Mouse (Mus musculus): ENCODE measurements at regions not wholly inside any gene's neighbourhood (a gene's known extent, or its start where the extent isn't known, plus 50 kb on each side); places are given as distances from the start of the nearest gene placed in this dataset.

DNA sequence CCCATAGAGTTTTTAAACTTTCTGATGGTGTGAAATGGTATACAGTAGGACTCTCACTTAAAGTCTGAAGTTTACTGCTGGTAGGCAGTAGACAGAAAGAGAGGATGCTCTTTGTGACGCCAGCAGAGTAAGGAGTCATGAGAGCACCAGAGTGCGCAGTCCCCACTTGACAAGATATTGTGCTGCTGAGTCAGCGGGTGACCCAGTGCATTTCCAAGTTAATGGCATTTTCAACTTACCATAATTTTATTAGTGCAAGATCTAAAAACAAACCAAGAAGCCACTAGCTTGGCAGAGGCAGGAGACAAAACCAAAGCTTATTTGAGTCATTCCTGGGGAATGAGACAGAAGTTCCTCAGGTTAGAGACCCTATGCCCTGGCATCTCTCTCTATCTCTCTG lies 213.5 kb downstream of the Etnk1 start:
- no peak overlapping the region for H3K27ac ChIP-seq (ENCODE audit: low read depth, low read length)
- ATAC-seq: no peak
- no peaks in the 10 kb centered on the region for H3K4me1 ChIP-seq (ENCODE audit: control insufficient read depth, insufficient read depth, low read depth, low read length)
- no peaks in the 10 kb centered on the region for H3K27me3 ChIP-seq (replicated peaks; ENCODE audit: control insufficient read depth, insufficient read depth, low read length)
- no peaks in the 10 kb centered on the region for H3K9me3 ChIP-seq (ENCODE audit: control insufficient read depth, low read length)
- H3K4me2 ChIP-seq (ENCODE audit: low read length): no peak overlapping the region
- WGBS: 90% methylated on average over 3 of the region's 3 CpGs
- H3K4me3 ChIP-seq (ENCODE audit: low read length): no peak overlapping the region
- no peaks in the 10 kb centered on the region for H3K36me3 ChIP-seq (ENCODE audit: control insufficient read depth, insufficient read depth, low read length)
- no peak overlapping the region for H3K9ac ChIP-seq (ENCODE audit: low read depth, low read length)

DNA sequence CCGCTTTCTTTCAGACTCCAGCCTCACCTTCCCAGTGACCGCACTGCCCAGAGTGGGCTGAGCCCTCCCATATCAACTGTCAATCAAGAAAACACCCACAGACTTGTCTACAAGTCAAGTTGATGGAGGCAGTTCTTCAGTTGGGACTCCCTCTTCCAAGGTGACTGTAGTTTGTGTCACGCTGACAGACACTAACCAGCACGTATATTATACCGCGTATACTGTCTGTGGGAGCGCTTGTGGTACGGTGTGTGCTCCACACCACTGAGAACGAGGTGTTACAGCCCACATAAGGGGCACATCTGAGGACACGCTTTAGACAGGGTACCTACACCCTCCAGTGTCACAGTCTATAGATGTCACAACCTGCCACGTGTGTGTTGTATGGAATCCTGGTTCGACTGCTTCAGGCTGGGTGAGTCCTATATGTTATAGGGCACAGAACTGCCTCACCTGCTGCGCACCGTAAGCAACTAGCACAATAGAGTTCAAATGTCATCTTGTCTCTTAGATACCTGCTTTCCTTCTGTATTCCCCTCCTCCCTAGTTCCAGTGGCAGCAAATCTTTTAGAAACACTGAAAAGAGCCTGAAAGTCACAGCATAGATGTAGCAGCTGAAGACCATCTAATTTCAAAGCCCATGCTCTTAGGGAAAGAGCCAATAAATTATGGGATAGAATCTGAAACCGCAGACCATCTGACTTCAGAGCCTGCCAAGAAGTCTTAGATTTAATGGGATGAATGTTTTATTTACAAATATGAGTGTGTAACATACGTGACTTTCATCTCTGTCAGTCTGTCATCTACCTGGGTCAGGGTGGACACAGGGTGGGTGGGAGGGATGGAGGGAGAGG lies 219.8 kb downstream of the Etnk1 start:
- no peak overlapping the region for H3K4me3 ChIP-seq (ENCODE audit: low read length)
- no peaks in the 10 kb centered on the region for H3K4me1 ChIP-seq (ENCODE audit: control insufficient read depth, insufficient read depth, low read depth, low read length)
- no peak for ATAC-seq
- H3K27ac ChIP-seq (ENCODE audit: low read depth, low read length): no peak overlapping the region
- no peaks in the 10 kb centered on the region for H3K27me3 ChIP-seq (replicated peaks; ENCODE audit: control insufficient read depth, insufficient read depth, low read length)
- H3K9ac ChIP-seq (ENCODE audit: low read depth, low read length): no peak overlapping the region
- WGBS: 94% methylated on average over 16 of the region's 16 CpGs
- H3K4me2 ChIP-seq (ENCODE audit: low read length): no peak overlapping the region
- H3K9me3 ChIP-seq (ENCODE audit: control insufficient read depth, low read length): no peaks in the 10 kb centered on the region
- H3K36me3 ChIP-seq (ENCODE audit: control insufficient read depth, insufficient read depth, low read length): no peaks in the 10 kb centered on the region

DNA sequence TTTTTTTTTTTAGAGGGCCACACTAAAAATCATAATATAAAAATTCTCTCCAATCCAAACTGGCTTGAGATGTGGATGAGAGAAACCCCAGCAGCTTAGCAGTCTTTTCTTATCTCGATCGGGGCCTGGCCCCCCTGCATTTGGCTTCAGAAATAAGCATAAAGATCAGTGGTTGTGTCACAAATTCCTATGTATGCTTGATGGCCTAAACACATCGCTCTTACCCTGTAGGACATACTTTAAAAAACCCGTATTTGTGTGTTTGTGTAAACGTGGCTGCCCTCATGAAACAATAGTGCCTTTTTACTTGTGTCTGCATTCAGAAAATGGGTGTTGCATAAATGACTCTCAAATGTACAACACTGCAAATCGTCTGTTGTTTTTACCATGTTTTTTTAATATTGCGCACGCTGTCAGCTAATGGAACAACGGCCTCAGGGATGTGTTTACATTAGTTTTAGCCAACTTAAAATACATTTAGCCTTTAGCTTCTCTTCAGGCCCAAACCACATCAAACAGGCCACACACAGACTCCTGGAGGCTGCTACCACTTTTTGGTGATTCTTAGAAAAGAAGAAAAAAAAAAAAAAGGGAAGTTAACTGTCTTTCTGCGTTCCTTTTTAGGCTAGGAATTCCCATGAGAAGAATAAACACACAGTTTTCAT lies 226.7 kb downstream of the Etnk1 start:
- Histone ChIP-seq H3K9me3 (ENCODE audit: control insufficient read depth, low read length) (no peaks in the 10 kb centered on the region), H3K4me3 (ENCODE audit: low read length) (no peak overlapping the region), H3K27ac (ENCODE audit: low read depth, low read length) (no peak overlapping the region), H3K4me2 (ENCODE audit: low read length) (no peak overlapping the region), H3K27me3 (replicated peaks; ENCODE audit: control insufficient read depth, insufficient read depth, low read length) (no peaks in the 10 kb centered on the region), H3K36me3 (ENCODE audit: control insufficient read depth, insufficient read depth, low read length) (no peaks in the 10 kb centered on the region), H3K4me1 (ENCODE audit: control insufficient read depth, insufficient read depth, low read depth, low read length) (no peaks in the 10 kb centered on the region), H3K9ac (ENCODE audit: low read depth, low read length) (no peak overlapping the region)
- 70% methylated on average over 10 of the region's 10 CpGs for WGBS
- no peak for ATAC-seq

DNA sequence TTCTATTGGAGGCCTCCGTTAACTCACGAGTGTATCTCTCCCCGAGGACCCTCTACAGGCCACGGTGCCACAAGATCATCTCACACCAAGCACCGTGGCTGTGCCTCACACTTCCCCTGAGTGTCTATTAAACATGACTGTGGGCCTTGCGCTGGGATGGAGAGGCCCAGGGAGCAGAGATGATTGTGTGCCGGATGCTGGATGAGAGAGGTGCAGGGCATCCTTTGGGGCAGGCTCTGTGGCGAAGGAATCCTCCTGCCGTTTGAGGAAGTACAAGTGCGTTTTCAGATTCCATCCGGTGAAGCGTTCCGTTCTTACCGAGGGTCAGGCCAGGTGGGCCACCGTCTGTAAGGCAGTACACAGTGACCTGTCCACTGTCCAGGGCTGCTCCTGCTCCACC lies 227.4 kb downstream of the Etnk1 start:
- H3K4me2 ChIP-seq (ENCODE audit: low read length): no peak overlapping the region
- 89% methylated on average over 15 of the region's 15 CpGs for WGBS

DNA sequence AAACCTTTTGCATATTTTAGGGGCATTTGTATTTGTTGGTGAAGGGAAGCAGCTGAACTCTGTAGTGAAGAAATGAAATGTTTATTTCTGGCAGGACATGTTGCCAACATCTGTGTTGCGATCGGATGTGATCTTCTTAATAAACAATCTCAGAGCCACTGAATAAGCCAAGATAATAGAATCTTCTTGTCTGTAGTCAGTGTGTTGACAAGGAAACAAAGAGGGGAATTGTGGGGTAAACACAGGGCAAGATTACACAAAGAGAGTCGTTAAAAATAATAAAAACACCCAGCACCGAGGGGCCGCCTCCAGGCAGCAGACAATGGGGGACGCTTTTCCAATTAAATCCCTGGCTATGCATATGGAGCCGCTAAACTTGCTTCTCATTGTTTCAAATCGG lies 234.4 kb downstream of the Etnk1 start:
- H3K9ac ChIP-seq (ENCODE audit: low read depth, low read length): no peak overlapping the region
- H3K27ac ChIP-seq (ENCODE audit: low read depth, low read length): no peak overlapping the region
- no peaks in the 10 kb centered on the region for H3K36me3 ChIP-seq (ENCODE audit: control insufficient read depth, insufficient read depth, low read length)
- no peaks in the 10 kb centered on the region for H3K9me3 ChIP-seq (ENCODE audit: control insufficient read depth, low read length)
- 25% methylated on average over 8 of the region's 8 CpGs for WGBS
- no peak overlapping the region for H3K4me2 ChIP-seq (ENCODE audit: low read length)
- no peaks in the 10 kb centered on the region for H3K4me1 ChIP-seq (ENCODE audit: control insufficient read depth, insufficient read depth, low read depth, low read length)
- H3K4me3 ChIP-seq (ENCODE audit: low read length): no peak overlapping the region
- H3K27me3 ChIP-seq (replicated peaks; ENCODE audit: control insufficient read depth, insufficient read depth, low read length): no peaks in the 10 kb centered on the region
- ATAC-seq: no peak

More for the DNA sequence above, 227.4 kb downstream of the Etnk1 start:
- Histone ChIP-seq H3K36me3 (ENCODE audit: control insufficient read depth, insufficient read depth, low read length) (no peaks in the 10 kb centered on the region), H3K27me3 (replicated peaks; ENCODE audit: control insufficient read depth, insufficient read depth, low read length) (no peaks in the 10 kb centered on the region), H3K4me3 (ENCODE audit: low read length) (no peak overlapping the region), H3K9ac (ENCODE audit: low read depth, low read length) (no peak overlapping the region), H3K27ac (ENCODE audit: low read depth, low read length) (no peak overlapping the region), H3K4me1 (ENCODE audit: control insufficient read depth, insufficient read depth, low read depth, low read length) (no peaks in the 10 kb centered on the region), H3K9me3 (ENCODE audit: control insufficient read depth, low read length) (no peaks in the 10 kb centered on the region)
- ATAC-seq: no peak

DNA sequence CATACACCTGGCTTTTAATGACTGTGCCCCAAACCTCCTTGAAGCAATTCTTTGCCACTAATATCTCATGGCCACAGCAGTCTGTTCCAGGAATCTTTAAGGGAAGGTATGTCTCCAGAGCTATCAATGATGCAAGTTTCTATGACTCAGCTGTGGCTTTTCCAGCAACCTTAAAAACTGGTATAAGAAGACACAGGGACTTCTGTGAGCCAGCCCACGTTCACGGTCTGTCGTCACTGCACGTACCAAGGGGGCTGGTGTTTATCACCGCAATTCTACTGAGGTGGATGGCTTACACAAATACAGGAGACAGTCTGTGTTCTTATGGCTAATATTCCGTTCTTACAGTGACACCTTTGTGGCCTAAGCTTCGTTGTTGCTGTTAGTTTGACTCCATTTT lies 234.9 kb downstream of the Etnk1 start:
- Histone ChIP-seq H3K9ac (ENCODE audit: low read depth, low read length) (no peak overlapping the region), H3K4me3 (ENCODE audit: low read length) (no peak overlapping the region), H3K9me3 (ENCODE audit: control insufficient read depth, low read length) (no peaks in the 10 kb centered on the region), H3K36me3 (ENCODE audit: control insufficient read depth, insufficient read depth, low read length) (no peaks in the 10 kb centered on the region), H3K27ac (ENCODE audit: low read depth, low read length) (no peak overlapping the region), H3K4me1 (ENCODE audit: control insufficient read depth, insufficient read depth, low read depth, low read length) (no peaks in the 10 kb centered on the region), H3K27me3 (replicated peaks; ENCODE audit: control insufficient read depth, insufficient read depth, low read length) (no peaks in the 10 kb centered on the region), H3K4me2 (ENCODE audit: low read length) (no peak overlapping the region)
- WGBS: 81% methylated on average over 7 of the region's 7 CpGs
- ATAC-seq: no peak

DNA sequence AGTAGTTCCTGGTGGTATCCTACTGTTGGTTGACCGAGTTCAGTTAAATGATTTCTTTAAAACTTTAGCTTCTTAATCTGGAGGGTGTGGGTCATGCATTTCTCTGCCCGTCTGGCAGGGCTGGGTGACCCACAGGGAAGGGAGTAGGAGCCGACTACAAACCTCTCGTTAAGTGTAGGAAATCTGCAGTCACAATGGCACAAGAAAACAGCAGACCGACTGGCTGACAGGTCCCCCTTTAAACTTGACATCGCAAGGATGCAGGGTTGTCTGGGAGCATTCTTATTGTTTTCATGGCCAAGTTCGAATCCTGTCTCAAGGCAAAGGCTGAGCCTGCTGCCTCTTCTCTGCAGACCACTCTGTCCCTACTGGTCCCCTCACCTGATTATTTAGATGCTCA lies 235.7 kb downstream of the Etnk1 start:
- H3K36me3 ChIP-seq (ENCODE audit: control insufficient read depth, insufficient read depth, low read length): no peaks in the 10 kb centered on the region
- no peak overlapping the region for H3K9ac ChIP-seq (ENCODE audit: low read depth, low read length)
- H3K27ac ChIP-seq (ENCODE audit: low read depth, low read length): no peak overlapping the region
- 79% methylated on average over 7 of the region's 7 CpGs for WGBS
- no peak overlapping the region for H3K4me3 ChIP-seq (ENCODE audit: low read length)
- no peaks in the 10 kb centered on the region for H3K4me1 ChIP-seq (ENCODE audit: control insufficient read depth, insufficient read depth, low read depth, low read length)
- H3K27me3 ChIP-seq (replicated peaks; ENCODE audit: control insufficient read depth, insufficient read depth, low read length): no peaks in the 10 kb centered on the region
- H3K9me3 ChIP-seq (ENCODE audit: control insufficient read depth, low read length): no peaks in the 10 kb centered on the region
- no peak overlapping the region for H3K4me2 ChIP-seq (ENCODE audit: low read length)
- no peak for ATAC-seq

DNA sequence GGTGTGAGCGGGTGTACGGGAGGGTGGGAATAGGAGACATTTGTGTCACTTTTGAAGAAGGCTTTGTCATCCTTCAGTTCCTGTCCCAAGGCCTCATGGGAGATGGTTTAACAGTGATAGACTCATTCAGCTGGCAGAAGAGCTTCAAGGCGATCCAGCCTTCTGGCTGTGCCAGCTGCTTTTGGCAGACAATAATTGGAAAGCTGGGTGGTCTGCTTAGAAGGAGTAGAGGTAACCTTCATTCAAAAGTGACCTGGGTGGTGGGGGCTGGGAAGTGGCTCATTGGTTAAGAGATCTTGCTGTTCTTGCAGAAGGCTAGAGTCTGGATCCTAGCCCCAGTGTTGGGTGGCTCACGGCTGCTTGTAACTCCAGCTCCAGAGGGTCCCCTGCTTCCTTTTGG lies 237.5 kb downstream of the Etnk1 start:
- Histone ChIP-seq H3K27ac (ENCODE audit: low read depth, low read length) (no peak overlapping the region), H3K36me3 (ENCODE audit: control insufficient read depth, insufficient read depth, low read length) (no peaks in the 10 kb centered on the region), H3K4me2 (ENCODE audit: low read length) (no peak overlapping the region), H3K9me3 (ENCODE audit: control insufficient read depth, low read length) (no peaks in the 10 kb centered on the region), H3K27me3 (replicated peaks; ENCODE audit: control insufficient read depth, insufficient read depth, low read length) (no peaks in the 10 kb centered on the region), H3K4me1 (ENCODE audit: control insufficient read depth, insufficient read depth, low read depth, low read length) (no peaks in the 10 kb centered on the region), H3K4me3 (ENCODE audit: low read length) (no peak overlapping the region), H3K9ac (ENCODE audit: low read depth, low read length) (no peak overlapping the region)
- 61% methylated on average over 4 of the region's 4 CpGs for WGBS
- peak; percentile 34; the same call in 1 of the 2 replicates for ATAC-seq

DNA sequence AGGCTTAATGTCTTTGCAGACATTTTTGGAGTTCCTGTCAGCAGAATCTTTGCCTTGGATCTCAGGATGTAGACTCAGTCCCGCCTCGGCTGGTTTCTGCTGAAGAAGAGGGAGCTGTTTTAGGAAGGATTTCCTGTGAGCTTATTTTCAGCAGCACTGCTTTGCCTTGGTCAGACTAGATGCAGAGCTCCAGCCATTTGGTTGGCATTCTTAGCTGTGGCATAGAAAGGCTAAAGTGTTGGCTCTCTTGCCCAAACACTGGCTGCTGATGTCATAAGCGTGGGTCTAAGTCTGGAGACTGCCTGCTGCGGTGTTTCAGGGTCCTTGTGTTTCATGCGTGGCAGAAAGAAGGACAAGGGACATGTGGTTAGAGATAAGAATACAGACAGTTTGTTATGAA lies 245.0 kb downstream of the Etnk1 start:
- Histone ChIP-seq H3K36me3 (ENCODE audit: control insufficient read depth, insufficient read depth, low read length) (no peaks in the 10 kb centered on the region), H3K9me3 (ENCODE audit: control insufficient read depth, low read length) (no peaks in the 10 kb centered on the region), H3K9ac (ENCODE audit: low read depth, low read length) (no peak overlapping the region), H3K27me3 (replicated peaks; ENCODE audit: control insufficient read depth, insufficient read depth, low read length) (no peaks in the 10 kb centered on the region), H3K27ac (ENCODE audit: low read depth, low read length) (no peak overlapping the region), H3K4me2 (ENCODE audit: low read length) (no peak overlapping the region), H3K4me3 (ENCODE audit: low read length) (no peak overlapping the region), H3K4me1 (ENCODE audit: control insufficient read depth, insufficient read depth, low read depth, low read length) (no peaks in the 10 kb centered on the region)
- ATAC-seq: no peak
- 90% methylated on average over 5 of the region's 5 CpGs for whole genome bisulfite sequencing
